Mouse (Mus musculus): ENCODE data around the gene Pdpr.

DNA sequence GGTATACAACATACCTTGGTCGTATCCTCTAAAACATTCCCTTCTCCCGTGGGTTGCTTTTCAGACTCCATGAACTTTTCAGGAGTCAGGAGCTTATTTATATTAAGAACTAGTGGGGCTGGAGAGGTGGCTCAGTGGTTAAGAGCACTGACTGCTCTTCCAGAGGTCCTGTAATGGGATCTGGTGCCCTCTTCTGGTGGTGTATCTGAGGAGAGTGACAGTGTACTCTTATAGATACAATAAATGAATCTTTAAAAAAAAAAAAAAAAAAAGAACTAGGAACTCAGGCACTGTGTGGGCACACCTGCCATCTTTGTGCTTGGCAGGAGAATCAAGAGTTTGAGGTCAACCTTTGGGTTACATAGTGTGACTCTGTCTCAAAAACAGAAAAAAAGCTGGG lies 45.7 kb upstream of the Pdpr start:
- TF ChIP-seq CTCF (conservative IDR thresholded peaks at IDR 0.05; ENCODE audit: low read length), result no peak
- no peak for TF ChIP-seq NANOG (IDR thresholded peaks at IDR 0.05; ENCODE audit: borderline replicate concordance, low read length)
- no peak for TF ChIP-seq POU5F1 (IDR thresholded peaks at IDR 0.05; ENCODE audit: borderline replicate concordance, low read length)
